Mouse (Mus musculus) cerebellum, adult 11-12 months (tissue): ENCODE measurements around the gene Zfp583.
"Not testable (repeated sequence)": the region's sequence is repeated elsewhere in the genome, so short reads cannot be mapped to it uniquely, and the experiment has no call there.

Experiments
- DNase-seq: peaks from one replicate; pipeline ENCODE4 v3.0.0; 2022

Zfp583 gene

GRCm38 (mm10) chr7:6331233-6331956, at the start of gene Zfp583:
Gene Zfp583 (minus strand): TSS chr7:6331285.
- DNase-seq = peak; percentile 89

GRCm38 (mm10) chr7:6378441-6378840, 47.4 kb upstream of the Zfp583 start:
- no peak for DNase-seq

DNA sequence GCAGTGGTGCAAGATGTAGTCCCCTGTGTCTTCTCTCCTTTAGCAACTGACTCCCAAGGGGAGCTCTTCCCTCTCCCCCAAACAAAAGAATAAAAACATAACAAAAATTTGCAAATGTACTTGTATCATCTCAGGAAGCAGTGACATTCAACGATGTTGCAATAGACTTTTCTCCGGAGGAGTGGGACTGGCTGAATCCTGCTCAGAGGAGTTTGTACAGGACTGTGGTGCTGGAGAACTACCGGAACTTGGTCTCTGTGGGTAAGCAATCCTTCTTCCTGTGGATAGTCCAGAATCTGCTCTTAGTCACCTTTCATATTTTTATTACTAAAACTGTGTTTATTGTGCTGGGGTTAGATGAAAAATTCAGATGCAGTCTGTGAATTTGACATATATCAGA, 41.9 kb upstream of the Zfp583 start:
- no peak for DNase-seq

- DNase-seq = no peak
Observed at GRCm38 (mm10) chr7:6369460-6369859, 38.4 kb upstream of the Zfp583 start.

GRCm38 (mm10) chr7:6368146-6368545, 37.1 kb upstream of the Zfp583 start:
- DNase-seq = not testable (repeated sequence)

DNA sequence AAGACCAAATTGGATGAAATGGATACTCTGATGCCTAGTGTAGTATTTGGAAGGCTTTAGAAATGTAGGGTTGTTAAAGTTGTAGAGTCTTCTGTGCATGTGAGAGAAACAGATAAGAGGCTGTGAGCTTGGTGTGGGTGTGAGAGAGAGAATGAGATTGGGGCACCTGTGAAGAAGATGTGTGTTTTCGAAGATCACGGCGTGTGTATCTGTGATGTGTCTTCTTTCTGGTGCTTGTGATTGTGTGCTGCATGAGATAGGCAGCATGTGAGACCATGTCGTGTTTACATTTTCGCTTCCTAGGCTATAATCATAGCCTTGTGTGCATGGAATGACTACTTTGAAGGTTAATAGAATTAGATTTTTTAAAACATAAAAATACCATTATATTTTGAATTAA, 36.1 kb upstream of the Zfp583 start:
- no peak for DNase-seq

- DNase-seq = peak; percentile 33
Observed at GRCm38 (mm10) chr7:6364761-6365160, 33.7 kb upstream of the Zfp583 start.

DNA sequence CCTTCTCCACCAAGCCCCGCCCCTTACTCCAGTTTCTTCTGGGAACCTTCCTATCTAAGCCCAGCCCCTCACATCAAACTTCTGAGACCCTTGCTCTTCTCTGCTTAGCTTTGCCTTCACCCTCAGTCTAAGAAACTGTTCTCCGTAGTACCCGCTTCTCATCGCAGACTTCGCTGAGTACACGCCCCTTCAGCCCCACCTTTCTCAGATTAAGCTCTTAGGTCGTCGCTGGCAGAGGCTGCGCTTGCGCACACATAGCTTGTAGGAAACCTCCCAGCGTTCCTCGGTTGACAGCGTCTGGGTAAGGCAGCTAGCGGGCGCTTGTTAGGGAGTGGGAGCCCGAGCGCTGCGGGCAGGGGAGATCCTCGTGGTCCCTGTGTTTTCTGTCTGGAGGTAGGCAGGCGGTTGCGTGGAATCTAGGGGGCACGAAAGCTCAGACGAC, 32.0 kb upstream of the Zfp583 start, which contains the start of gene Zfp78:
Gene Zfp78 (plus strand): TSS at position 234 of the 442 bp plus-strand sequence.
- no peak for DNase-seq

DNA sequence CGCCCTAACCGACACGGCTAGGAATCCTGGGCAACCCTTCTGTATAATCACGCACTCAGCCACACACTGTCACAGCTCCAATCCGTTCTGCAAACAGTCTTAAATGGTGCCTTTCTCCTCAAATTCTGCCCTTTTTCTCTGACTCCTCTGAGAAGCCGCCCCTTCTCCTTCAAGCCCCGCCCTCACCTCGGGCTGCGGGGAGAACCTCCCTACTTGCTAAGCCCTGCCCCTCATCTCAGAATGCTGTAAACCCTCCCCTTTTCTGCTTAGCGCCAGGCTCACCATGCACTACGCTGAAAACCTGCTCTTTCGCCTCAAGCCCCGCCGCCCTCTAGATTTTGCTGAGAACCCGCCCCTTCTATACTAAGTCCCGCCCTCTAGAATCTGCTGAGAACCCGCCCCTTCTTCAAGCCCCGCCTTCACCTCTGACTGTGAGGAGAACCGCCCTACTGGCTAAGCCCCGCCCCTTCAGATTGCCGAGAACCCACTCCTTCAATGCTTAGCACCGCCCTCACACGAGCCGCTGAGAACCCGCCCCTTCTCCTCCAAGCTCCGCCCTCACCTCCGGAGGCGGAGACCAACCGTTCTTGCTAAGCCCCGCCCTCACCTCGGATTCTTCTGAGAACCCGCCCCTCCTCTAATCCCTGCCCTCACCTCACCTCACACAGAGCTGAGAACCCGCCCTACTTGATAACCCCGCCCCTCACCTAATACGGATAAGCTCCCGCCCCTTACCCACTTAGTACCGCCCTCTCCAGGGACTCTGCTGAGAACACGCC, 31.4 kb upstream of the Zfp583 start:
- peak; percentile 99 for DNase-seq

- peak; percentile 37 for DNase-seq
Observed at GRCm38 (mm10) chr7:6361756-6362155, 30.7 kb upstream of the Zfp583 start.

DNA sequence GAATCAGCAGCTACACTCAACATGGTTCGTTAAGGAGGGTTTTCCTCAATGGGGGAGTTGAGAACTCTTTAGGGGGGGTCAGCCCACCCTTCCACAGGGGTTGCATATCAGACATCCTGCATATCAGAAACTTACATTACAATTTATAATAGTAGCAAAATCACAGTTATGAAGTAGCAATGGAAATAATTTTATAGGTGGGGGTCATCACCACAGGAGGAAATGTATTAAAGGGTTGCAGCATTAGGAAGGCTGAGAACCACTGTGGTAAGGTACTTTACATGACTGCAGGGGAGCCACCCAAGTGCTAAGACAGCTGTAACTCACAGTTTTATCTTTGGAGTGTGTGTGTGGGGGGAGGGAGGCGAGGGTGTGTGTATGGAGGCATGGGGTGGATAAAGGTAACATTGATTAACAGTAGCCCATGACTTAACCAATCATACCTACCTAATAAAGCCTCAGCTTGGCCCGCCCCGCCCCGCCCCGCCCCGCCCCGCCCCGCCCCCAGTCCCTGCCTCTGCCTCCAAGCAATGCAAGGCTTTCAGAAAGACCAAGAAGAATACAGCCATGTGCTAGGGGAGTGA, 29.5 kb upstream of the Zfp583 start:
- DNase-seq = peak; percentile 42

DNA sequence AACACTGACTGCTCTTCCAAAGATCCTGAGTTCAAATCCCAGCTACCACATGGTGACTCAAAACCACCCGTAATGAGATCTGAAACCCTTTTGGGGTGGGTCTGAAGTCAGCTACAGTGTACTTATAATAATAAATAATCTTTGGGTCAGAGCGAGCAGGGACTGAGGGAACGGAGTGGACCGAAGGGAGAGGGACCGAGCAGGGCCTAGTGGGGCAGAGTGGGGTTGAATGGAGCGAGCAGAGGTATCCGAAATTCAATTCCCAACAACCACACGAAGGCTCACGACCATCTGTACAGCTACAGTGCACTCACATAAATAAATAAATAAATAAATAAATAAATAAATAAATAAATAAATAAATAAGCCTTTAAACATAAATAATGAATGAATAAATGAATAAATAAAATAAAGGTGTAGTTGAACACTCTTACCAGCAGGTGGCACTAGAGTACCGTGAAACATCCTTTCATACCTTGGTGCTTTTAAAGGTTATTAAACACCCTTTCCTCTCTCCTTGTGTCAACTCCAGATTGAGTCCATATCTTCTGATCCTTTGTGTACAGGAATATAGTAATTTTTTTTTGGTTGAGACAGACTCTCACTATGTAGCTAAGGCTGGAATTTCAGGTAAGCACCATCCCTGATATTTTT, 28.0 kb upstream of the Zfp583 start:
- peak; percentile 53 for DNase-seq

GRCm38 (mm10) chr7:6358121-6358520, 27.0 kb upstream of the Zfp583 start:
- DNase-seq = no peak

GRCm38 (mm10) chr7:6344124-6344523, 13.0 kb upstream of the Zfp583 start:
- DNase-seq = no peak

DNA sequence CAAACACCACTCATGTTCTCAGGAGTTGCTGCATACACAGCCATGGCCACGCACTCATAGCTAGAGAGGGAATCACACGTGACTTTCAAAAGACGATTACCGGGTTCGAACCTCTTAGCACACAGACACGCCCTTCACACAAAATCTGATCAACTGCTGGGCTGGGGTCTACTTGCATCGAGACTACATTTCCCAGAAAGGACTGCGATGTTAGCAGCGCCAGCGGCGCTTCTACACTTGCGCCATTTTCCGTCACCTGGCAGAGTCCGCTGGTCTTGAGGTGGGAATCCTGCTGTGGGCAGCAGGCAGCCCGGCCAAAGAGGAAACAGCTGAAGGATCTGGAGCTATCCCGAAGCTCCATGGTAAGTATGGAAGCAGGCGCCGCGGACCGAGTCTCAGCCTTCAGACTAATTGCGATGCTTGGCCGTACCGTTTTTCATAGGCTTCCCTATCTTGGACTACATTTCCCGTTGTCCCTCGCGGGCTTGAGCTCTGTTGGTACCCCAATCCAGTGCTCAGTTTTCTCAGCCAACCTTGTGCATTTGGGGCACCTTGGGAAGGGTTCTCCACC, 12.5 kb upstream of the Zfp583 start, which contains the start of gene Gm3854:
Gene Gm3854 (plus strand): TSS at position 259 of the 571 bp plus-strand sequence.
- DNase-seq = peak; percentile 82

DNA sequence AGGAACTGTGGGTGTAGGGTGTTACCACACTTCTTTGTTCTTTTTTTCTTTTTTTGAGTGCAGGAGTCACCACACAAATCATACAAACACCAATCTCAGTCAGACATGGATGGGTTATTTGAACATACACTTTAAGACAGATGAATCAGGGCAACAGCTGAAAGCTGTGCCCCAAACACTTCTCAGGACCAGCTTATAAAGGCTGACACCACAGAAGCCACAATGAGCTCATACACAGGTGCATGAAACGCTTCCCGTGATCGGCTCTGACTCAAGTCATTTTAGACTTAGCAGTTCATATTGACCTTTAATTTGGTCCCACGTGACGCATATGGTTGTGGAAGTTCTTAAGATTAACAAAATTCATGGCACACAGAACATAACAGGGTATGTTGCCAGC, 8.8 kb upstream of the Zfp583 start:
- DNase-seq = no peak

GRCm38 (mm10) chr7:6330458-6331232, 440 bp downstream of the Zfp583 start:
- peak; percentile 47 for DNase-seq

DNA sequence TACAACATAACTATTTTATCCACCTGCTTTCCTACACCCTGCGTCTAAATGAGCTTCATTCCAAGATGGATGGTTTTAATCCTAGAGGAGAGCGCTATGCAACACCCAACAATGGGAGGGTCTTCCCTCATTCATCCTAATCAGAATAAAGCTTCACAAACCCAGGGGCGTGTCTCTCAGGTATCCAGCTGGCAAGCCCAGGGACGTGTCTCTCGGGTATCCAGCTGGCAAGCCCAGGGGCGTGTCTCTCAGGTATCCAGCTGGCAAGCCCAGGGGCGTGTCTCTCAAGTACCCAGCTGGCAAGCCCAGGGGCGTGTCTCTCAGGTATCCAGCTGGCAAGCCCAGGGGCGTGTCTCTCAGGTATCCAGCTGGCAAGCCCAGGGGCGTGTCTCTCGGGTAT, 30.3 kb downstream of the Zfp583 start:
- not testable (repeated sequence) for DNase-seq

- DNase-seq = not testable (repeated sequence)
Observed at GRCm38 (mm10) chr7:6291121-6291520, 40.0 kb downstream of the Zfp583 start.

- DNase-seq = peak; percentile 58
Observed at GRCm38 (mm10) chr7:6286921-6287531, 44.1 kb downstream of the Zfp583 start.
